Mouse (Mus musculus) adrenal gland, adult 18-20 months (tissue): ENCODE measurements at regions not wholly inside any gene's neighbourhood (a gene's known extent, or its start where the extent isn't known, plus 50 kb on each side); places are given as distances from the start of the nearest gene placed in this dataset.

Experiments
- DNase-seq, 2 experiments: peaks; one replicate each; pipeline ENCODE4 v3.0.0; 2021 to 2022; ENCODE audit warnings: low spot score in 2 of 2

DNA sequence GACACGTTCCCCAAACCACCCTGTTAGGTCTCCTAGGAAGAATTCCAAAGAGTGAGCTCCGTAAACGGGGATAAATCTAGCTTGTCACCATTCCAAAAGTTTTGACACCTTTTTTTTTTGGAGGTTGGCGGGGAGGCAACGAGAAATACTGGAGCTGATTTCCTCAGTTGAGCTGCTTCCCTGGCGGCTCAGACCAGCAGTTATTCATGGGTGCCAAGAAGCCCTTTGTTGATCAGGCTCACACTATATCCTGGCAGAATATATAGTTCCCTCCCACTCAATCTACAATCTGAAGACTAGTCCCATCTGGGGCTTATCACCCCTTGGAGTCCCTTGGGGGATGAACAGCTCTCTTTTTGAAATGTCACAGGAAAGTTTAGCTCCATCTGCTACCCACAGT, 77.5 kb upstream of the Tiam2 start:
- DNase-seq, result no peak

DNA sequence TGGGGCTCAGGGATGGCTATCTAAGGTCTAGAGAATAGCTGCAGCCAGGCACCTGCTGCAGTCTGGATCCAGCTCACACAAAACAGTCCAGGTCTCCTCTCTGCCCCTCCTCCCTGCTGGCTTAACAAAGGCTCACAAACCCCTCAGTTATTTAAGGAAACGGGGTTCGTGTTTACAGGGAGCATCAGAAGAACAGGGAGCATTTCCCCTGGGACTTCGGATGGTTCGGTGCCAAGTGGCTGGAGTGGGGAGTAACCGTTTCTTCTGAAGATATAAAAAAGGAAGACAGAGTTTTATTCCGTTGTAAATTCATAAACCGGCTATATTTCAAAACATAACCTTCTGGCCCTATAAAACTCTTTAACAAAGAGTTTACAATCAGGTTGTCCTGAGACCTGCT, 77.1 kb upstream of the Tiam2 start:
- DNase-seq, result no peak

DNA sequence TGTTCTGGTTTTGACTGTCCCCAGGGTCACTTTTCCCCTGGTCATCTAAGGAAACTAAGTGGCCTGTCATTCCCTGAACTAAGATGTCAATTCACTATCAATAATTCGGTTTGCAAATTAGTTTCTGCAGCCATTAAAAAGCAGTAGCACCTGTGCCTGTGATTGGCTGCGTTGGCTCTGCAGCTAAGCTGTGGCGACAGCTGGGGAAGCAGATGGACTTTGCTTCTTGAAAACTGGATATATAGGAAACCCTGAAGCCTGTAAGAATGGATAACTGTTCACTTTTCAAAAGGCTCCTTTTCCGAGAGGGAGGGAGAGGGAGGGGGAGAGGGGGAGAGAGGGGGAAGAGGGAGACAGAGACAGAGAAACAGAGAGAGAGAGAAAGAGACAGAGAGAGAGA, 75.2 kb upstream of the Tiam2 start:
- DNase-seq, result no peak

DNA sequence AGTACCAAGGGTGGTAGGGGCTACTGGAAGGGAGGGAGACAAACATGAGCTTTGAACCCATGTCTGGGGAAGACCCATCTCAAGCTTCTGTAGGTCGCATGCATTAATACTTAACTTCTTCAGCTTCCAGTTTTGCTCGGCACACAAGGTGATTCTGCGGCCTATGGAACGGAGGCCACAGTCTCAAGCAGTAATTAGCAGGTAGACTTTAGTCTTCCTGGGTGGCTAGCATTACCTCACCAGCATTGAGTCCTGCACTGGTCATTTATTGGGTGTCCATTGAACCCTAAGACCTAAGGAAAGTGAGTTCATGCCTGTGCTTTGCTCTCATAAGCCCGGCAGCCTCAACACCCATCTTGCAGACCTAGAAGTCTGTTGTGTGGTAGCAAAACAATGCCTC, 74.4 kb upstream of the Tiam2 start:
- DNase-seq, result no peak

DNA sequence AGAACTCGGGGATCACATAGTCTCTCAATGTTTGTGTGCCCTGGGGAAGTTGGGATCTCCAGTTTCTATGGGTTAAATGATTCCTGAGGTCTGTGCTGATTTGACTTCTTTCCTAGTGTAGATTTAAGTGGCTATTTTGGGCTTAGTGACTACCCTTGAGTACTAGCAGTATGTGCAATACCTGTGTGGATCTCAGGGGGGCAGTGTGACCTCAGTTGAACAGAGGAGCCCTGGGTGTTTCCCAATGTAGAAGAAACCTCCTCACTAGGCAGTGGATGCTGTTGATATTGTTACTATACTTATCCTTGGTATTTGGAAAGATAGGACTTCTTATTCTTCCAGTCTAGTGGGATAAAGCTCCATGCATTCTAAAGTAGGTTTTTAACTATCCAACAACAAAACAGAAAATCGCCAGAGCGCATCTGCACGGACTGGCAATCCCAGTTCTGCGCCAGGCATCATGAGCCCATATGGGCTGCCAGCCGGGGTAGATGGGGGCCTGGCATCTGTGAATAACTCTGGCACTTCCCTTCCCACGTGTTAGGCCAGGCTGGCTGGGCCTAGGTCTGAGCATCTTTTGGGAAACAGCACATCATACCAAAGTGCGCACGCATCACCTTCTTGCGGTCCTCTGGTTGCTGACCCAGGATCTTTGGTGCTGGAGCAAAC, 72.7 kb upstream of the Tiam2 start:
- peak in 1 of 2 experiments; percentile 30 for DNase-seq

DNA sequence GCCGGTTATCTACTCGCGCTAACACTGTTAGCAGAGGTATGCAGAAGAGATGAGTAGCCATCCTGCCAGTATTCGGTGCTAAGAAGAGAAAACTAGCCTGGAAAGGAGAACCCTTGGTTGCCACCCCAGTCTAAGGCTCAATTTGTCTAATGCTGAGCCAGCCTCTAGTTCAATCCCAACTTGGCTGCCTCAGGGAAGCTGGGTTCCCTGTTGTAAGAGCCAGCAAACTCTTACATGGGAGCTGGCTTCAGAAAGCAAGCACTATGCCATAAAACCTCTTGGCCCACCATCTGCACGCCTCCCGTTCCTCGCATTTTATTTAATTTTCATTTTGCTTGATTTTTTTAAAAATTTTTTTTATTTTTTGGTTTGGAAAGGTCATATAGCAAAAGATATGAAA, 69.6 kb upstream of the Tiam2 start:
- DNase-seq, result no peak

DNA sequence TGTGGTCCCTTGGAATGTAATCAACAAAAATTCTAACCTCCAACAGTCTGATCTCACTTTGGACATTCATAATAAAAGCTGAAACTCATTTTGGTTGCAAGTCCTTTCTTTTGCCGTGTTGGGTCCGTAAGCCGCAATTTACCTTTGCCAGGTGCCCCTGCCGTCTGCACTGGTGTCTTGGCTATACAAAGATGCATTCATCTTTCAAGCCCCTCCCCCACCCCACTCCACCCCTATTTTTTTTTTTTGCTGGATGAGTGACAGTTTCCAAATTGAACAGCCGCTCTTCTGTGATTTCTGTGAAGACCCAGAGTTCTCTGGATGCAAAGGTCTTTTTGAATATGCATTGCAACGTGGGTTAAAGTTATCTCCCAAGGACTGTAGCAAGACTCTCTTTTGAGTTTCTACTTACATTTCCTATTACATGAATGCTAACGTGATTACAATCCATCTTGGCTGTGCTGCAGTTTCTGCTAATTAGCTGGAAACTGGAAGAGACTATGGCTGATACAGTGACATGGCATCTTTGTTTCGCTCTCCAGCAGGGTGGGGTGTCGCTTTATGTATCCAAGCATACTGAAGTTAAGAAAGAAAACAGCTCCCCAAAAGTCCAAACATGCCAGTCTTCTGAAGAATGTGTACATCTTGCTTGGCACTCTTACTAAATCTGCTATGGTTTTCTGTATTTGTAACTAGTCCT, 67.4 kb upstream of the Tiam2 start:
- no peak for DNase-seq

DNA sequence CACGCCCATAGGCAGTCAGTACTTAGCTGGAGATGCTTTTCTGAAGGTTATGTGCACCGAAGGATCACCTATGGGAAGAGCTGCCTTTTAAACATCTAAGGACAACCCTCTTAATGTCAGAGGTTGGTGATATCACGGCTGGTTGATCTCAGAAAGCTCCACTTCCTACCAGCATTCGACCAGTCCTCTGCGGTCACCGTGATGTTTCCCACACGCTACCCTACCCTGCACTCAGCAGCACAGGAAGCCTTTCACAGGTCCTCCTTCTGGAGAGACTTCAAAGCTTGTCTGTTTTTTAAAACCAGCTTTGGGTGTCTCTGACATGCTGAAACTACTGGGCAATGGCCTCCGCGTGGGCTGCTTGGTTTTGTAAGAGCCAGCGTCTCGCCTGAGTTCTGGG, 65.6 kb upstream of the Tiam2 start:
- DNase-seq, result no peak

DNA sequence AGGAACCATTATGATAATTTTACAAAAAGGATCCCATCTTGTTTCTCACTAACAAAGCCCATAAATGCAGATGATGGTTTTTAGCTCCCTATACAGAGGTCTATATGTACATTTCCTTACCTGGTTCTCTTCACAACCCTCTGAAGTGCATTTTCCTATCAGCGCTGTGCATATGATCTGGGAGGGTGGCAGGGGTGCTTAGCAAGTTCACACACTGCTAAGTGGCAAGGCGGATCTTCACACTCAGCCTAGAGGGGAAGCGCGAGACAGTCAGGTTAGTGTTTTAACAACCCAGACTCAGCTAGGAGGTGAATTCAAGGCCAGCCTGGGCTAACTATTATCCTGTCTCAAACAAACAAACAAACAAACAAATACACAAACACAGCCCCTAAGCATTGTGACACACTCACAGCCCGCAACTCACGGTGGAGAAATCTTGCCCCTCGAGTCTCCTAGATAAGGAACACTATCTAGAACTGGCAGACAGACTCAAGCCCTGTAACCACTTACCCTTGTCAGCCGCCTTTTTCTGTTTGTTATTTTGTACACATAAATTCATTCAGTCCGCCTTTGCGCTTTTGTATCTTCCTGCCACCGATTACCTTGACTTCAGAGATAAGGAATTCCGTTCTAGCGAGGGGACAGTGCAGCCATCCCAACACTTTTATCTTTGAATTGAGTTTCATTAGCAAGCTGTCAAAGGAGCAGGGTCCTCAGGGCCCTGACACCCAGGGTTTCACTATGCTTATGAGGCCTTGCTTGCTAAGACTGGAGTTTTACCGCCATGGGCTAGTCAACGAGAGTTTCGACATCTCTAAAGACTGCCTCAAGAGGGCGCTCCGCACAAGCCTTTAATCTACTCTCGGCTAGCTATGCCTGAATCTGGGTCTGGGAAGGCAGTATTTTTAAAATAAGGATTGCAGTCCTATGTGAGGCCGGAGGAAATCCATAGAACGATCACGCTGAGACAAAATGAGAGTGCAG, 53.0 kb upstream of the Tiam2 start:
- DNase-seq, result peak; percentile 79 to 80

DNA sequence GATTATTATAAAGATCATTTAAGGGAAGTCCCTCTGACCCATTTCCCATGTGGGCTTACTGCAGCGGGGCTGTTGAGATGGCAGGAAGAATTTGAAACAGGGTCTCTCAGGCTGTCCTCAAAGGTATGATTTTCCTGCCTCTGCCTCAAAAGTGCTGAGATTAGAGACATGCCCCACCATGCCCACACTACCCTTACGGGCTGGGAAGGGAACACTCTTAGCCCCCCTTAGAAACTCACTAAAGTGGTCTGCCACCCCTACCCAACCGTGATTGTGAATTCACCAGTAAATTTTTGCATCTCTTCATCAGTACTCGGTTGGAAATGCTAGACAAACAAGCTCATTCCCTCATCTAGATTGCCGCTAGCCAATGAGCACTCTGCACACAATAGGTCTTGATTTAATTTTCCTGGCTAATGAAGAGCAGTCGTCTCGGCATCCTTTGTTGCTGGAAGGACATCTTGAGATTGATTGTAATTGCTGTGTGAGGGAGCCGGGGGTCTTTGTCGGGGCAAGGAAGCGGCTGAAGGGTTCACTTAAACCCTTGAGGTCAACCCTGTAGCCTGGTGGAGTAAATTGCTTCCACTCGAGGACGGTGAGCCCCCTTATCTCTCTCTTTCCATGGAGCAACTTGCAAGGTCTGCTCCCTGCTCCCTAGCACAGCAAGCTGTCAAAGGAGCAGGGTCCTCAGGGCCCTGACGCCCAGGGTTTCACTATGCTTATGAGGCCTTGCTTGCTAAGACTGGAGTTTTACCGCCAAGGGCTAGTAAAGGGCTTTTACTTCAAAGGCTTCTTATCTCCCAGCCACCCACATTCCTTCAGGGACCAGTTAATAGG, 51.7 kb upstream of the Tiam2 start:
- no peak for DNase-seq
